In the genomic region with DNA sequence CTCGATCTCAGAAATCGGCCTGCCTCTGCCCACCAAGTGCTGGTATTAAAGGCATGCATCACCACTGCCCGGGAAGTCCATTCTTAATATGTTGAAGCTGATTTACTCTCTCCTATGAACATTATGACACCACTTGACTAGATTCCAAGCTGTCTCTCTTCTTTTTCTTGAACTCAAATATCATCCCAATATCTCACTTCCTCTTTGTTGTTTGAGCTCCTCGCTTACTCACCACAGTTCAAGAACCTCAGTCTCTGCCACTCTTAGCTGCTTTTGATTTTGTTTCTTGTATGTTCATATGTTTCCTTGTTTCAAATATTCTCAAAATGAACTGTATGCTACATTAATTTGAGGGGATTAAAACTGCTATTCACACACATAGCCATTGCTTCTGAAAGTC, we compare ENCODE assay signal across 40 mouse cellular contexts. TPM values are rescaled to one million over a fixed set of nuclear protein-coding genes. Genes with fewer than 3 reads are reported as not detected.
"Had no signal": no experiment of that assay in that cellular context is flagged by ENCODE, and none has a peak within 500 bp of the region (broad histone marks: within the 10 kb centered on the region; RNA-seq: fewer than 3 reads in every experiment).

No protein-coding gene starts in this region.

- H3K4me2 ChIP-seq: heart, embryonic 13.5 days; heart, embryonic 15.5 days; hindbrain, embryonic 13.5 days; hindbrain, embryonic 15.5 days; kidney, embryonic 15.5 days; limb, embryonic 12.5 days; liver, embryonic 11.5 days; liver, embryonic 13.5 days; liver, embryonic 15.5 days had no signal

- H3K9ac ChIP-seq: heart, embryonic 13.5 days; heart, embryonic 15.5 days; hindbrain, embryonic 13.5 days; hindbrain, embryonic 15.5 days; kidney, embryonic 15.5 days; limb, embryonic 12.5 days; liver, embryonic 13.5 days; liver, embryonic 15.5 days had no signal

- DNase-seq: gastrocnemius, postnatal 14 days; gastrocnemius, postnatal 36 days; heart, adult 18-20 months; heart, postnatal 14 days; heart, postnatal 36 days; kidney, adult 11 months; kidney, adult 2 months; kidney, adult 9 months; kidney, postnatal 14 days; kidney, postnatal 4 days; liver; liver, embryonic 13.5 days had no signal

- H3K27me3 ChIP-seq: heart, embryonic 13.5 days; heart, embryonic 15.5 days; hindbrain, embryonic 13.5 days; hindbrain, embryonic 15.5 days; kidney, embryonic 15.5 days; limb, embryonic 12.5 days; liver, embryonic 13.5 days; liver, embryonic 15.5 days had no signal

- H3K4me3 ChIP-seq: heart, embryonic 10.5 days; heart, embryonic 13.5 days; heart, embryonic 15.5 days; hindbrain, embryonic 13.5 days; hindbrain, embryonic 15.5 days; kidney, embryonic 15.5 days; layer of hippocampus, adult 2 months; left cerebral cortex, adult 2 months; limb, embryonic 10.5 days; limb, embryonic 12.5 days; liver, embryonic 13.5 days; liver, embryonic 15.5 days had no signal

- ATAC-seq: hindbrain, postnatal 0 days; intestine, embryonic 16.5 days had no signal

- H3K9me3 ChIP-seq: heart, embryonic 10.5 days; heart, embryonic 13.5 days; heart, embryonic 15.5 days; hindbrain, embryonic 13.5 days; hindbrain, embryonic 15.5 days; kidney, embryonic 15.5 days; limb, embryonic 10.5 days; limb, embryonic 12.5 days; liver, embryonic 13.5 days; liver, embryonic 15.5 days had no signal

- H3K36me3 ChIP-seq: heart, embryonic 10.5 days; heart, embryonic 13.5 days; heart, embryonic 15.5 days; hindbrain, embryonic 13.5 days; hindbrain, embryonic 15.5 days; kidney, embryonic 15.5 days; limb, embryonic 10.5 days; limb, embryonic 12.5 days; liver, embryonic 13.5 days; liver, embryonic 15.5 days had no signal

- H3K4me1 ChIP-seq: heart, embryonic 10.5 days; heart, embryonic 13.5 days; heart, embryonic 15.5 days; hindbrain, embryonic 13.5 days; hindbrain, embryonic 15.5 days; kidney, embryonic 15.5 days; limb, embryonic 10.5 days; limb, embryonic 12.5 days; liver, embryonic 13.5 days; liver, embryonic 15.5 days had no signal

- H3K27ac ChIP-seq: heart, embryonic 10.5 days; heart, embryonic 13.5 days; heart, embryonic 15.5 days; hindbrain, embryonic 13.5 days; hindbrain, embryonic 15.5 days; hindbrain, postnatal 0 days; kidney, embryonic 15.5 days; kidney, postnatal 0 days; layer of hippocampus, adult 2 months; left cerebral cortex, adult 2 months; limb, embryonic 10.5 days; limb, embryonic 12.5 days; liver, embryonic 13.5 days; liver, embryonic 15.5 days had no signal

RNA-seq across cellular contexts. Expression of gene Olfr642, which starts 1.7 kb away (rescaled TPM):
- total RNA-seq: gastrocnemius, adult 18-20 months; gastrocnemius, adult 8-10 months; gastrocnemius, postnatal 14 days; gastrocnemius, postnatal 36 days; heart, adult 18-20 months; heart, adult 8-10 months; heart, postnatal 14 days; heart, postnatal 36 days; hematopoietic stem cell, adult 5-6 weeks; hindbrain, postnatal 0 days; layer of hippocampus, adult 2 months; layer of hippocampus, postnatal 10 days; layer of hippocampus, postnatal 25 days; left cerebral cortex, adult 2 months; left cerebral cortex, postnatal 14 days; left cerebral cortex, postnatal 36 days had no signal
- polyA plus RNA-seq: gonadal fat pad, adult 2 months; heart, embryonic 10.5 days; heart, embryonic 13.5 days; heart, embryonic 15.5 days; heart, postnatal 0 days; hindbrain, embryonic 11.5 days; hindbrain, embryonic 13.5 days; hindbrain, embryonic 15.5 days; hindbrain, postnatal 0 days; intestine, embryonic 14.5 days; intestine, embryonic 16.5 days; kidney, adult 2 months; kidney, embryonic 15.5 days; kidney, postnatal 0 days; limb, embryonic 10.5 days; limb, embryonic 12.5 days; limb, embryonic 14.5 days; liver, embryonic 11.5 days; liver, embryonic 13.5 days; liver, embryonic 15.5 days had no signal

RNA-seq across cellular contexts. Expression of gene 4930516K23Rik, which starts 10.5 kb away (rescaled TPM):
- total RNA-seq: gastrocnemius, adult 18-20 months; gastrocnemius, adult 8-10 months; gastrocnemius, postnatal 14 days; gastrocnemius, postnatal 36 days; heart, adult 18-20 months; heart, adult 8-10 months; heart, postnatal 14 days; heart, postnatal 36 days; hematopoietic stem cell, adult 5-6 weeks; hindbrain, postnatal 0 days; layer of hippocampus, adult 2 months; layer of hippocampus, postnatal 10 days; layer of hippocampus, postnatal 25 days; left cerebral cortex, adult 2 months; left cerebral cortex, postnatal 14 days; left cerebral cortex, postnatal 36 days had no signal
- polyA plus RNA-seq: gonadal fat pad, adult 2 months; heart, embryonic 10.5 days; heart, embryonic 13.5 days; heart, embryonic 15.5 days; heart, postnatal 0 days; hindbrain, embryonic 11.5 days; hindbrain, embryonic 13.5 days; hindbrain, embryonic 15.5 days; hindbrain, postnatal 0 days; intestine, embryonic 14.5 days; intestine, embryonic 16.5 days; kidney, adult 2 months; kidney, embryonic 15.5 days; kidney, postnatal 0 days; limb, embryonic 10.5 days; limb, embryonic 12.5 days; limb, embryonic 14.5 days; liver, embryonic 11.5 days; liver, embryonic 13.5 days; liver, embryonic 15.5 days had no signal

RNA-seq across cellular contexts. Expression of gene Olfr641, which starts 15.5 kb away (rescaled TPM):
- total RNA-seq: gastrocnemius, adult 18-20 months; gastrocnemius, adult 8-10 months; gastrocnemius, postnatal 14 days; gastrocnemius, postnatal 36 days; heart, adult 18-20 months; heart, adult 8-10 months; heart, postnatal 14 days; heart, postnatal 36 days; hematopoietic stem cell, adult 5-6 weeks; hindbrain, postnatal 0 days; layer of hippocampus, adult 2 months; layer of hippocampus, postnatal 10 days; layer of hippocampus, postnatal 25 days; left cerebral cortex, adult 2 months; left cerebral cortex, postnatal 14 days; left cerebral cortex, postnatal 36 days had no signal
- polyA plus RNA-seq: gonadal fat pad, adult 2 months; heart, embryonic 10.5 days; heart, embryonic 13.5 days; heart, embryonic 15.5 days; heart, postnatal 0 days; hindbrain, embryonic 11.5 days; hindbrain, embryonic 13.5 days; hindbrain, embryonic 15.5 days; hindbrain, postnatal 0 days; intestine, embryonic 14.5 days; intestine, embryonic 16.5 days; kidney, adult 2 months; kidney, embryonic 15.5 days; kidney, postnatal 0 days; limb, embryonic 10.5 days; limb, embryonic 12.5 days; limb, embryonic 14.5 days; liver, embryonic 11.5 days; liver, embryonic 13.5 days; liver, embryonic 15.5 days had no signal

RNA-seq across cellular contexts. Expression of gene Olfr644, which starts 20.9 kb away (rescaled TPM):
- total RNA-seq: gastrocnemius, adult 18-20 months; gastrocnemius, adult 8-10 months; gastrocnemius, postnatal 14 days; gastrocnemius, postnatal 36 days; heart, adult 18-20 months; heart, adult 8-10 months; heart, postnatal 14 days; heart, postnatal 36 days; hindbrain, postnatal 0 days; layer of hippocampus, adult 2 months; layer of hippocampus, postnatal 10 days; layer of hippocampus, postnatal 25 days; left cerebral cortex, adult 2 months; left cerebral cortex, postnatal 14 days; left cerebral cortex, postnatal 36 days had no signal
- polyA plus RNA-seq: gonadal fat pad, adult 2 months; heart, embryonic 10.5 days; heart, embryonic 13.5 days; heart, embryonic 15.5 days; heart, postnatal 0 days; hindbrain, embryonic 11.5 days; hindbrain, embryonic 13.5 days; hindbrain, embryonic 15.5 days; hindbrain, postnatal 0 days; intestine, embryonic 14.5 days; intestine, embryonic 16.5 days; kidney, adult 2 months; kidney, embryonic 15.5 days; kidney, postnatal 0 days; limb, embryonic 10.5 days; limb, embryonic 12.5 days; limb, embryonic 14.5 days; liver, embryonic 11.5 days; liver, embryonic 13.5 days; liver, embryonic 15.5 days had no signal

RNA-seq across cellular contexts. Expression of gene Olfr640, which starts 25.4 kb away (rescaled TPM):
- total RNA-seq: gastrocnemius, adult 18-20 months; gastrocnemius, adult 8-10 months; gastrocnemius, postnatal 14 days; gastrocnemius, postnatal 36 days; heart, adult 18-20 months; heart, adult 8-10 months; heart, postnatal 14 days; heart, postnatal 36 days; hematopoietic stem cell, adult 5-6 weeks; hindbrain, postnatal 0 days; layer of hippocampus, adult 2 months; layer of hippocampus, postnatal 10 days; layer of hippocampus, postnatal 25 days; left cerebral cortex, adult 2 months; left cerebral cortex, postnatal 14 days; left cerebral cortex, postnatal 36 days had no signal
- polyA plus RNA-seq: gonadal fat pad, adult 2 months; heart, embryonic 10.5 days; heart, embryonic 13.5 days; heart, embryonic 15.5 days; heart, postnatal 0 days; hindbrain, embryonic 11.5 days; hindbrain, embryonic 13.5 days; hindbrain, embryonic 15.5 days; hindbrain, postnatal 0 days; intestine, embryonic 14.5 days; intestine, embryonic 16.5 days; kidney, adult 2 months; kidney, embryonic 15.5 days; kidney, postnatal 0 days; limb, embryonic 10.5 days; limb, embryonic 12.5 days; limb, embryonic 14.5 days; liver, embryonic 11.5 days; liver, embryonic 13.5 days; liver, embryonic 15.5 days had no signal
